Mouse (Mus musculus) neural tube, embryonic 11.5 days (tissue): ENCODE data around the gene Tlk1. TPM values are rescaled to one million over a fixed set of nuclear protein-coding genes. Genes with fewer than 3 reads are reported as not detected.
A peak's percentile ranks its signal among the peaks of the same experiment; 100 is the strongest.

ENCODE experiments used
- ATAC-seq: fragments of 200-750 bp; cut with Nextera tagmentation; 2 replicates; pipeline ENCODE4 v1.8.0; 2017; ENCODE audit warnings: moderate number of reproducible peaks, mild to moderate bottlenecking, moderate TSS enrichment, moderate library complexity; ENCODE audit not compliant: insufficient read depth, low FRiP score, low TSS enrichment
- DNase-seq: peaks from one replicate; pipeline ENCODE4 v3.0.0-alpha.2; 2015; ENCODE audit warnings: low spot score
- H3K27ac ChIP-seq: fragments of 300-500 bp; sonication (generic); 2 replicates; pipeline ENCODE4 v1.5.1; 2014; ENCODE audit warnings: low read depth, mild to moderate bottlenecking, low read length
- H3K27me3 ChIP-seq: fragments of 300-500 bp; sonication (generic); 2 replicates; pipeline ENCODE4 v1.6.1; 2014; ENCODE audit warnings: mild to moderate bottlenecking, low read length, mixed read lengths; ENCODE audit not compliant: control insufficient read depth, insufficient read depth
- H3K36me3 ChIP-seq: fragments of 300-500 bp; sonication (generic); 2 replicates; pipeline ENCODE4 v1.6.1; 2014; ENCODE audit warnings: mild to moderate bottlenecking, low read length, moderate library complexity, mixed read lengths; ENCODE audit not compliant: control insufficient read depth, insufficient read depth
- H3K4me1 ChIP-seq: fragments of 300-500 bp; sonication (generic); 2 replicates; pipeline ENCODE4 v1.6.1; 2014; ENCODE audit warnings: low read length, mixed read lengths; ENCODE audit not compliant: control insufficient read depth, insufficient read depth
- H3K4me2 ChIP-seq: fragments of 300-500 bp; sonication (generic); 2 replicates; pipeline ENCODE4 v1.6.1; 2014; ENCODE audit warnings: low read depth, mild to moderate bottlenecking, moderate library complexity
- H3K4me3 ChIP-seq: fragments of 300-500 bp; sonication (generic); 2 replicates; pipeline ENCODE4 v1.5.1; 2014; ENCODE audit warnings: low read depth, low read length
- H3K9ac ChIP-seq: fragments of 300-500 bp; sonication (generic); 2 replicates; pipeline ENCODE4 v1.6.1; 2014; ENCODE audit warnings: mild to moderate bottlenecking, low read length
- H3K9me3 ChIP-seq: fragments of 300-500 bp; sonication (generic); 2 replicates; pipeline ENCODE4 v1.6.1; 2016; ENCODE audit warnings: low read length; ENCODE audit not compliant: control insufficient read depth
- WGBS: fragments of 180-500 bp; shearing (Covaris S2); extraction: QIAGEN DNeasy Blood & Tissue Kit; methylation state at CpG from one replicate; pipeline ENCODE4 v1.1.7; 2014; 5-methylcytosine and 5-hydroxymethylcytosine counted together
- polyA plus RNA-seq: library from polyadenylated mRNA; unstranded; fragments of >200 nt; fragmentation: Nextera tagmentation; extraction: Ambion mirVana; gene quantifications from 2 replicates; pipeline ENCODE4 v1.2.1, GENCODE M21; 2014

Gene Tlk1
- 39.0 and 42.0 TPM in 2 replicates for polyA plus RNA-seq

DNA sequence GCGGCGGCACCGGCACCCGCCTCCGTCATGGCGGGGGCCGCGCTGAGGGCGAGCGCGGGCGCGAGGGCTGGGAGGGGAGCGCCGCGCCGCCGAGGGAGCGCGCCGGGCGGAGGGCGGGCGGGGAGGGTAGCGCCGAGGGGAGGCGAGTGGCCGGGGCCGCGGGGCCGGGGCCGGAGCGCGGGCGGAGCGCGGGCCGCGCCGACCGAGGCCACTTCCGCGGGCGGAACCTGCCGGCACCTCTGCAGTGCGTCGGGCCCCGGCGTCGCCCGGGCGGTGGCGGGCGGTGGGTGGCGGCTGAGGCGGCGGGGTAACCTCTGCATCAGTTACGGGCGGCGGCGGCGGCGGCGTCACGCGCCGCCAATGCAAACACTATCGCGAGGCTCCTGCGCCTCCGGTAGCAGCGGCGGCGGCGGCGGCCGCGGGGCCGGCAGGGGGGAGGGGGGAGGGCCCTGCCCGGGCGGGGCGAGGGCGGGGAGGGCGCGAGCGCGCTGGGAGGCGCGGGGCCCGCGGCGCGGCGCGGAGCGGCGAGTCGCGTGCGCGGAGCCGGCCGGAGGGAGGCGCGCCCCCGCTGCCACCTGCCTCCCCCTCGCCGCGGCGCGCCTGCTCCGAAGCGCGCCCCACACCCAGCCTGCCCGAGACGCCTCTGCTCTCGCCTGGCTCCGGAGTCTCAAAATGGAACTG lies at the start of gene Tlk1:
Gene Tlk1 (minus strand): TSS at position 358 of the 681 bp plus-strand sequence.
- peak within 1 kb of the TSS; percentile 66 for H3K4me2 ChIP-seq
- H3K27me3 ChIP-seq = no peaks in the 10 kb centered on the region
- peak within 1 kb of the TSS; percentile 97 for H3K9ac ChIP-seq
- H3K9me3 ChIP-seq = no peaks in the 10 kb centered on the region
- H3K4me1 ChIP-seq = no peaks in the 10 kb centered on the region; the same call in 1 of the 2 replicates
- DNase-seq = peak; percentile 91
- peak within 1 kb of the TSS; percentile 100 for H3K27ac ChIP-seq
- under 1% methylated on average over 30 of the region's 118 CpGs for WGBS
- peak within 1 kb of the TSS; percentile 85 for H3K4me3 ChIP-seq
- ATAC-seq = peak; percentile 76
- H3K36me3 ChIP-seq = no peaks in the 10 kb centered on the region

DNA sequence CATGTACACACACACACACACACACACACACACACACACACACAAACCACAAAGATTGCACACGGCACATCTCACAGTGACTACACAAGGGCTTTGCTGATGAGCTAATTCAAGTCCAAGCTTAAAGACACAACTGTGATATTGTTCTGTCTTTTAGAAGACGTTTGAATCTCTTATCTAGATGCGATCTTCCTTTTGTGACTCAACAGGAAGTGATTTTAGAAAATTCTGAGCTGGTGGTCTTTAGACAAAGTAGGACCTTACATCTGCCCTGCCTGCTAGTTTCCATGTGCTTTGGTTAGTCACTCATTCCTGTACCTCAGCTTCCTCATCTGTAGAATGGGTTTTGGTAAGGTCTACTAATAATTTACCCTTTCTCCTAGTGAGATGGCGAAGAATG lies 49.6 kb upstream of the Tlk1 start:
- no peaks in the 10 kb centered on the region for H3K9me3 ChIP-seq
- ATAC-seq (no peak), DNase-seq (no peak)
- no peaks in the 10 kb centered on the region for H3K4me1 ChIP-seq
- H3K9ac ChIP-seq = no peak overlapping the region
- H3K36me3 ChIP-seq = no peaks in the 10 kb centered on the region
- 87% methylated on average over 4 of the region's 4 CpGs for WGBS
- H3K27me3 ChIP-seq = no peaks in the 10 kb centered on the region
- H3K4me2 ChIP-seq = no peak overlapping the region
- no peak overlapping the region for H3K4me3 ChIP-seq
- no peak overlapping the region for H3K27ac ChIP-seq

DNA sequence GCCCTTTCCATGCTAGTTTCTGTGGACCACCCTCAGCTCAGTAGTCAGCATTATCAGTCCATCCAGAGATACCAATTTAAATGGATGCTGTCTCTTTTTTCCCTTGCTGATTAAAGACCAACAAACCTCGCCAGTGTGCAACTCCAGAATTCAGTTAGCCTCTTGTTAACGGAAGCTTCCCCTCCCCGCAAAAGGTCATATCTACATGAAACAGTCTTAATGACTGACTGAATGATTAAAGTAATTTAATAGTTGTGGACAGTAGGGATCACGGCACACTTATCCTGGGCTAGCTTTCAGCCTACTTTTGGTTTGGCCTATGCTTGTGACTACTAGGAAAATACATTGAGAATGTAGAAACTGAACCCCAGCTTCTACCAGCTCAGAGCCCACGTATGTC lies 47.6 kb upstream of the Tlk1 start:
- no peaks in the 10 kb centered on the region for H3K4me1 ChIP-seq
- ATAC-seq (no peak), DNase-seq (no peak)
- no peaks in the 10 kb centered on the region for H3K27me3 ChIP-seq
- no peak overlapping the region for H3K4me3 ChIP-seq
- no peaks in the 10 kb centered on the region for H3K36me3 ChIP-seq
- no peak overlapping the region for H3K27ac ChIP-seq
- H3K9ac ChIP-seq = no peak overlapping the region
- WGBS = 83% methylated on average over 5 of the region's 5 CpGs
- H3K9me3 ChIP-seq = no peaks in the 10 kb centered on the region
- H3K4me2 ChIP-seq = no peak overlapping the region

DNA sequence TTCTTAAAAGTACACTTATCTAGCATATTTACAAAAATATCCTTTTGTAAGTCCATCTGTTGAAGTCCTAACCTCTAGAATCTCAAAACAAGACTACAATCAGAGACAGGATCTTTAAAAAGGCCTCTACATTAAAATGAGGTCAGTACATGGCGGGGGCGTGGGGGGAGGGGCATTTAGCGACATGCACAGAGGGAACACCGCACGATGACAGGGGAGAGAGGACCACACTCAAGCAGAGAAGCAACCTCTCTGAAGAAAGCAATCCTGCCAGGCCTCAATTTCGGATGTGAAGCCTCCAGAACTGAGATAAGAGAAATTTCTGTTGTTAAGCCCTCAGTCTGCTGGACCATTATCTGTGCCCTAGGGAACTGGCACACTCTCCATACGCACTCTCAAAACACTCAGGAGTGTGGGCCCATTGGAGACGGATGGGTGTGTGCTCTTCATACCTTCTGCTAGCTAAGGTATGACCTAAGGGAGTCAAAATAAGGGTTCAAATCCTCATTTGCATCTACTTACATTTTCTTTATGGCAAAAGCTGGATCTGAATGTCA lies 46.0 kb upstream of the Tlk1 start:
- DNase-seq = no peak
- ATAC-seq = no peak
- Histone ChIP-seq H3K9ac (no peak overlapping the region), H3K27ac (no peak overlapping the region), H3K27me3 (no peaks in the 10 kb centered on the region), H3K36me3 (no peaks in the 10 kb centered on the region), H3K9me3 (no peaks in the 10 kb centered on the region), H3K4me3 (no peak overlapping the region), H3K4me1 (no peaks in the 10 kb centered on the region), H3K4me2 (no peak overlapping the region)
- WGBS = 62% methylated on average over 8 of the region's 8 CpGs

DNA sequence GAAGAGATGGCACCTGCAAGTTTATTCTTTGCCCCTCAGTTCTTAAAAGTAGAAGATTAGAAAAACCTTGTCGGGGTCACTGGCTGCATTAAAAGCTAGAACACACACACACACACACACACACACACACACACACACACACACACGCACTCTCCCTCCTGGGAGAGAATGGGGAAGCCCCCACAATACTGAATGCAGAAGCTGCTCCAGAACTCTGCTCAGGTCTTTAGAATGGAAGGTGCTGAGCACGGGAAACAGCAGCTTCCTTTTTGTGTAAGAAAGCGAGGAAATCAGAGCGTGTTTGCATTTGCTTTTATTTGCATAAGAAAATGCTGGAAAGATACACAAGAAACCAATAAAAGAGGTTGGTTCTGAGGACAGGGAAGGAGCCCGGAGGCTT lies 45.3 kb upstream of the Tlk1 start:
- no peak overlapping the region for H3K4me2 ChIP-seq
- no peak overlapping the region for H3K27ac ChIP-seq
- no peaks in the 10 kb centered on the region for H3K36me3 ChIP-seq
- H3K4me1 ChIP-seq = no peaks in the 10 kb centered on the region
- ATAC-seq (no peak), DNase-seq (no peak)
- H3K9ac ChIP-seq = no peak overlapping the region
- H3K27me3 ChIP-seq = no peaks in the 10 kb centered on the region
- H3K9me3 ChIP-seq = no peaks in the 10 kb centered on the region
- 64% methylated on average over 6 of the region's 6 CpGs for WGBS
- H3K4me3 ChIP-seq = no peak overlapping the region

DNA sequence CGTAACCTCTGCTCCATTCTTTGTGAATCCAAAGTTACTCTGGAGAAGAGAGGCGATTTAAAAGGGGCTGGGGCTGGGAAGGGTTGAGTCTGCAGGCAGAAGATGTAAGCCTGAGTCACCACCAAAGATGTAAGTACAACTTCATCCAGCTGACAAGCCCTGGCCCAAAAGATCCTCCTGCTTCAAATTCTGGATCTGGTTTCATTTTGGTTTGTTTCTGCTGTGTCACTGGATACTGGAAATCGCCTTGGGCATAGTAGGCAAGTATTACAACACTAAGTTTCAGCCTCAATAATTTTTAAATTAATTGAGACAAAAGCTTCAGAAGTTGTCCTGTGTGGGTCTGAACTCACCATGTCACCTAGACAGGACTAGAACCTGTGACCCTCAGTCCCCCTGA lies 43.6 kb upstream of the Tlk1 start:
- ATAC-seq = no peak
- no peaks in the 10 kb centered on the region for H3K4me1 ChIP-seq
- H3K27me3 ChIP-seq = no peaks in the 10 kb centered on the region
- H3K9ac ChIP-seq = no peak overlapping the region
- no peak overlapping the region for H3K4me2 ChIP-seq
- H3K4me3 ChIP-seq = no peak overlapping the region
- H3K27ac ChIP-seq = no peak overlapping the region
- no peaks in the 10 kb centered on the region for H3K9me3 ChIP-seq
- 82% methylated on average over 3 of the region's 3 CpGs for WGBS
- DNase-seq = no peak
- H3K36me3 ChIP-seq = no peaks in the 10 kb centered on the region

DNA sequence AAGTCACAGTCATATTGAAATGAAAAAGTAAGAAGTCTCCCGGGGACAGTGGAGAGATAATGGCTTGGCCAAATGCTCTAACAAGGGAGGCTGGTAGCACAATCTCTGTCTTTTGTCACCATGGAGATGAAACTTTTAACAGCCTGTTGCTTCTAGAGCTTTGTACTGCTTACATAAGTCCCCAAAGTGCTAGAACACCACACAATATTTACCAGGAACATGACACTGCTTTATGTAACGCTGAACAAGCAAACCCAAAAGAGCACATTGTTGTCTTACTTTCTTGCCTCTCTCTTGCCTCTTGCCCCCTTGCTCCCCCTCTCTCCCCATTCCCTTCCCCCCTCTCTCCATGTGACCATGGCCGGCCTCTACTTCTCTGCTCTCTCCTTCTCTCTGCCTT lies 41.7 kb upstream of the Tlk1 start:
- no peak overlapping the region for H3K9ac ChIP-seq
- DNase-seq = no peak
- no peak overlapping the region for H3K4me3 ChIP-seq
- H3K36me3 ChIP-seq = no peaks in the 10 kb centered on the region
- no peak overlapping the region for H3K27ac ChIP-seq
- no peaks in the 10 kb centered on the region for H3K27me3 ChIP-seq
- WGBS = 76% methylated on average over 3 of the region's 3 CpGs
- H3K4me2 ChIP-seq = no peak overlapping the region
- no peaks in the 10 kb centered on the region for H3K4me1 ChIP-seq
- ATAC-seq = no peak
- no peaks in the 10 kb centered on the region for H3K9me3 ChIP-seq

DNA sequence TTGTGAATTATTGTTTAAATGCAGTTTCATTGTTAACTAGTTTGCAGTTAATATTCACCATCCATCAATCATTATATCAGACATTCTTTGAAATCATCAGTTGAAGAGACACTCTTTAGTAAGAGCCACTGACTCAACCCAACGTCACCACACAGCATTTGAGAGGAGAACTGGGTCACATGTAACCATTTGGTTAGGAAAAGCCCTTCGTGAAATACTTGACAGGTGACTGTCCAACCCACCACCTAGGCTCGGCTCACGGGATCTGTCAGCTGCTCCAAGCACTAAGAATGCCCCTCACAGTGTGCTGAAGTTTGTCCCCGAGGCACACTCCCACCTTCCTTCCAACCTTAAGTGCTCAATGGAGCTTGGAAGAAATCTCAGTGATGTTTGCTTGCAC lies 37.4 kb upstream of the Tlk1 start:
- no peak overlapping the region for H3K9ac ChIP-seq
- no peaks in the 10 kb centered on the region for H3K27me3 ChIP-seq
- H3K9me3 ChIP-seq = no peaks in the 10 kb centered on the region
- H3K4me2 ChIP-seq = no peak overlapping the region
- no peak overlapping the region for H3K27ac ChIP-seq
- H3K4me3 ChIP-seq = no peak overlapping the region
- H3K4me1 ChIP-seq = no peaks in the 10 kb centered on the region
- 87% methylated on average over 5 of the region's 5 CpGs for WGBS
- DNase-seq (no peak), ATAC-seq (no peak)
- no peaks in the 10 kb centered on the region for H3K36me3 ChIP-seq

DNA sequence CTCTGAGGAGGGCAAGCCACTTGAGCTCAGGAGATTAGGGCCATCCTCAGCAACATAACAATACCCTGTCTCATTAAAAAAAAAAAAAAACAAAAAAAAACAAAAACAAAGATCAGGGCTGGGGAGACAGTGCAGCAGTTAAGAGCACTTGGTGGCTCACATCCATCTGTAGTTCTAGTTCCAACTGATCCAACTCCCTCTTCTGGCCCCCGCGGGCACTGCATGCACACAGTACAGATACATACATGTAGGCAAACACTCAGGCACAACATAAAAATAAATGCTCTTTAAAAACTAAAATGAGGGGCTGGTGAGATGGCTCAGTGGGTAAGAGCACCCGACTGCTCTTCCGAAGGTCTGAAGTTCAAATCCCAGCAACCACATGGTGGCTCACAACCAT lies 34.2 kb upstream of the Tlk1 start:
- 95% methylated on average over 4 of the region's 4 CpGs for WGBS
- no peaks in the 10 kb centered on the region for H3K27me3 ChIP-seq
- no peak overlapping the region for H3K27ac ChIP-seq
- no peaks in the 10 kb centered on the region for H3K36me3 ChIP-seq
- H3K9ac ChIP-seq = no peak overlapping the region
- no peak overlapping the region for H3K4me2 ChIP-seq
- ATAC-seq = no peak
- H3K4me1 ChIP-seq = no peaks in the 10 kb centered on the region
- no peaks in the 10 kb centered on the region for H3K9me3 ChIP-seq
- no peak overlapping the region for H3K4me3 ChIP-seq
- DNase-seq = no peak
